Mouse (Mus musculus) liver, postnatal 0 days (tissue): ENCODE results near the gene Cstf2t. TPM values are rescaled to one million over a fixed set of nuclear protein-coding genes. Genes with fewer than 3 reads are reported as not detected.

ENCODE experiments used
- ATAC-seq: fragments of 200-750 bp; cut with Nextera tagmentation; 2 replicates; pipeline ENCODE4 v1.8.0; 2017; ENCODE audit warnings: mild to moderate bottlenecking, moderate library complexity
- DNase-seq: peaks from one replicate; pipeline ENCODE4 v3.0.0-alpha.2; 2016
- H3K27ac ChIP-seq: fragments of 300-500 bp; sonication (generic); 2 replicates; pipeline ENCODE4 v1.5.1; 2014; ENCODE audit warnings: antibody characterized with exemption, moderate library complexity, mild to moderate bottlenecking, low read depth
- H3K27me3 ChIP-seq: fragments of 300-500 bp; sonication (generic); 2 replicates; pipeline ENCODE4 v1.6.1; 2014; ENCODE audit warnings: low read length, control low read depth, mixed read lengths; ENCODE audit not compliant: insufficient read depth
- H3K36me3 ChIP-seq: fragments of 300-500 bp; sonication (generic); replicated peaks from 2 replicates; pipeline ENCODE4 v1.6.1; 2014; ENCODE audit warnings: mild to moderate bottlenecking, control low read depth, low read length, moderate library complexity, mixed read lengths; ENCODE audit not compliant: insufficient read depth
- H3K4me1 ChIP-seq: fragments of 300-500 bp; sonication (generic); 2 replicates; pipeline ENCODE4 v1.6.1; 2014; ENCODE audit warnings: antibody characterized with exemption, mild to moderate bottlenecking, control low read depth; ENCODE audit not compliant: insufficient read depth
- H3K4me2 ChIP-seq: fragments of 300-500 bp; sonication (generic); 2 replicates; pipeline ENCODE4 v1.6.1; 2014; ENCODE audit warnings: low read depth, mild to moderate bottlenecking, low read length, moderate library complexity, mixed read lengths
- H3K4me3 ChIP-seq: fragments of 300-500 bp; sonication (generic); 2 replicates; pipeline ENCODE4 v1.5.1; 2014; ENCODE audit warnings: low read depth, low read length
- H3K9ac ChIP-seq: fragments of 300-500 bp; sonication (generic); replicated peaks from 2 replicates; pipeline ENCODE4 v1.6.1; 2014; ENCODE audit warnings: mild to moderate bottlenecking, moderate library complexity
- H3K9me3 ChIP-seq: fragments of 300-500 bp; sonication (generic); 2 replicates; pipeline ENCODE4 v1.6.1; 2016; ENCODE audit warnings: mild to moderate bottlenecking, control low read depth, low read length, mixed read lengths
- CTCF ChIP-seq: sonication (generic); IDR thresholded peaks from 2 replicates; pipeline ENCODE4 v1.5.1; 2016; ENCODE audit warnings: antibody characterized with exemption, low read depth
- EP300 ChIP-seq: IDR thresholded peaks from 2 replicates; pipeline ENCODE4 v1.6.1; 2016; ENCODE audit warnings: antibody characterized with exemption, low read depth, mild to moderate bottlenecking
- WGBS: fragments of 180-500 bp; shearing (Covaris S2); extraction: QIAGEN DNeasy Blood & Tissue Kit; methylation state at CpG from one replicate; pipeline ENCODE4 v1.1.7; 2014; ENCODE audit not compliant: insufficient replicate concordance; 5-methylcytosine and 5-hydroxymethylcytosine counted together
- polyA plus RNA-seq: library from polyadenylated mRNA; unstranded; fragments of >200 nt; fragmentation: Nextera tagmentation; extraction: Ambion mirVana; gene quantifications from 2 replicates; pipeline ENCODE4 v1.2.1, GENCODE M21; 2015

Gene Cstf2t
- 9.9 and 10.2 TPM in 2 replicates for polyA plus RNA-seq

DNA sequence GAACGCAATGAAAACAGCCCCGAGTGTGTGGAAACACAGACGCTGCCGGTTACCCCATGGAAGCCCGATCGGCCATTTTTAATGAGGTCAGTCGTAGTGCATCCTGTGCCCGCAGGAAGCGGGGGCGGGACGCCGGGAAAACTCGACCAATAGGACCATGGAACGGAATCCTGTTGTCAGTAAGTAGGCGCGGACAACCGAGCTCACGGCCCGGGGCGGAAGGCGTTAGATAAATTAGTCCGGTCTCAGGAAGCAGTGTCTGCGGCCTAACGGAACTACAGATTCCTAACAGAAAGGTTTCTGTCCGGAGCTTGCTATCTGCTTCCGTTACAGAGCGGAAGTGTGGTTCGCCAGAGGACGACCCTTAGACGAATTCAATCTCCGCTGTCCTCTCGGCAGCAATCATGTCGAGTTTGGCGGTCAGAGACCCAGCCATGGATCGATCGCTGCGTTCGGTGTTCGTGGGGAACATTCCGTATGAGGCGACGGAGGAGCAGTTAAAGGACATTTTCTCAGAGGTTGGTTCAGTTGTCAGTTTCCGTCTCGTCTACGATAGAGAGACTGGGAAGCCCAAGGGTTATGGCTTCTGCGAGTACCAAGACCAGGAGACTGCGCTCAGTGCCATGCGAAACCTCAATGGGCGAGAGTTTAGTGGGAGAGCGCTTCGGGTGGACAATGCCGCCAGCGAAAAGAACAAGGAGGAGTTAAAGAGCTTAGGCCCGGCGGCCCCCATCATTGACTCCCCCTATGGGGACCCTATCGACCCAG is at the start of gene Cstf2t:
Gene Cstf2t, plus strand, starts transcription at position 176 of the 768 bp plus-strand sequence.
- no peak for TF ChIP-seq CTCF
- TF ChIP-seq EP300: peak; percentile 69
- peaks cover 19% of the 10 kb centered on the region for H3K36me3 ChIP-seq
- no peaks in the 10 kb centered on the region for H3K9me3 ChIP-seq
- H3K4me3 ChIP-seq: peak within 1 kb of the TSS; percentile 82
- H3K27me3 ChIP-seq: no peaks in the 10 kb centered on the region
- H3K9ac ChIP-seq: peak within 1 kb of the TSS; percentile 72
- DNase-seq (peak; percentile 98), ATAC-seq (peak; percentile 100)
- peak within 1 kb of the TSS; percentile 86 for H3K27ac ChIP-seq
- H3K4me2 ChIP-seq: peak within 1 kb of the TSS; percentile 95
- 2% methylated on average over 56 of the region's 56 CpGs for WGBS
- H3K4me1 ChIP-seq: peaks cover 12% of the 10 kb centered on the region

GRCm38 (mm10) chr19:31038951-31039350 is 43.7 kb upstream of the Cstf2t start:
- TF ChIP-seq EP300: no peak
- TF ChIP-seq CTCF: no peak
- DNase-seq (no peak), ATAC-seq (no peak)
- Histone ChIP-seq H3K4me1 (no peaks in the 10 kb centered on the region), H3K9ac (no peak overlapping the region), H3K9me3 (no peaks in the 10 kb centered on the region), H3K4me2 (no peak overlapping the region), H3K4me3 (no peak overlapping the region), H3K27me3 (no peaks in the 10 kb centered on the region), H3K36me3 (no peaks in the 10 kb centered on the region), H3K27ac (no peak overlapping the region)
- 65% methylated on average over 3 of the region's 3 CpGs for WGBS

DNA sequence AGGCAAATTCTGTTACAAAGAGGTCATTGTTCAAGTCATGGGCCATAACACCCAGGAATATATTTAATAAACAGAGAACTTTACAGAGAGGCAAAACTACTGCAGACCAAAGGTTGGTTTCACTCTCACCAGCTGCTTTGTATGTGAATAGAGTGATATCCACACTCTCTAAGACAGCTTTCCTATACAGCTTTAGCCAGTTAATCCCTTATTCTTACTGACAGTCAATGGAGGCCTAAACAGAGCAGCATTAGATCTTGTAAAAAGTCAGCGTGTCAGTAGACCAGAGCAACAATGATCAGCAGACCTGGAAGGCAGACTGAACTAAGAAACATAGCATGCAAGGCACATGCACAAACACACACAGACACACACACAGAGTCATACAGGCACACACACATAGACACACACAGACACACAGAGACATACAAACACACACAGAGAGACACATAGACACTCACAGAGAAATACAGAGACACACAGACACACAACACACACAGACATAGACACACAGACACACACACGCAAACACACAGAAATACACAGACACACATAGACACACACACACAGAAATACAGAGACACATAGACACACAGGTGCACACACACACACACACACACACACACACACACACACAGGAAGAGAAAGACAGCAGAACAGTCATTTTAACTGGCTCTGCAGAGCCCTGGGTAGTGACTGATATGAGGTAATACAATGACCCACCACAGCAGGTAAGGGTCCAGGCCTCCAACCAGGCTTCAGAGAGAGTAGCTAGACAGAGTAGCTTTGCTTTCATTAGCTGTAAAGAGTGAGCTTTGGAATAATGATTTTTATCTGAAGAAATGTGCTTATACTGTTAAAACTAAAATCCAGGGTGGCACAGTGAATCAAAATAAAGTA is 41.4 kb upstream of the Cstf2t start:
- Histone ChIP-seq H3K4me2 (no peak overlapping the region), H3K9me3 (no peaks in the 10 kb centered on the region), H3K4me1 (no peaks in the 10 kb centered on the region), H3K9ac (no peak overlapping the region), H3K27ac (no peak overlapping the region), H3K4me3 (no peak overlapping the region), H3K27me3 (no peaks in the 10 kb centered on the region), H3K36me3 (no peaks in the 10 kb centered on the region)
- WGBS: 79% methylated on average over 2 of the region's 2 CpGs
- ATAC-seq (no peak), DNase-seq (no peak)
- TF ChIP-seq CTCF (no peak), EP300 (no peak)

DNA sequence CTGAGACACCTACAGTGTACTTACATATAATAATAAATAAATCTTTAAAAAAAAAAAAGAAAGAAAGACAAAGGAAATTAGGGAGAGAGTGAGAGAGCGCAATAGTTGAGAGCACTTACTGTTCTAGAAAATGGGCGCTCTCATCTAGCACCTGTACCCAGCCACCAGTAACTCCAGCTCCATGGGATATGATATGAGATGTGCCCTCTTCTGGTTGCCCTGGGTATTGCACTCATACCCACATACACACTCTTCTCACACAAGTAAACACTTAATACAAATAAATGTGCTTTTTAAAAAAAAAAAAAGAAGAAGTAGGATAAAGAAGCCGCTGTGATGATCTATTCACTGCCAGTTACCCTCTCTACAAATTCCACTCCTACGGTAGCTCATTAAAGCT is 36.0 kb upstream of the Cstf2t start:
- no peaks in the 10 kb centered on the region for H3K4me1 ChIP-seq
- no peaks in the 10 kb centered on the region for H3K27me3 ChIP-seq
- peak; percentile 18 for DNase-seq
- 90% methylated on average over 4 of the region's 4 CpGs for WGBS
- H3K4me2 ChIP-seq: no peak overlapping the region
- no peak overlapping the region for H3K27ac ChIP-seq
- H3K9me3 ChIP-seq: no peaks in the 10 kb centered on the region
- H3K4me3 ChIP-seq: no peak overlapping the region
- ATAC-seq: no peak
- H3K9ac ChIP-seq: no peak overlapping the region
- no peak for TF ChIP-seq EP300
- peak; percentile 50 for TF ChIP-seq CTCF
- no peaks in the 10 kb centered on the region for H3K36me3 ChIP-seq

DNA sequence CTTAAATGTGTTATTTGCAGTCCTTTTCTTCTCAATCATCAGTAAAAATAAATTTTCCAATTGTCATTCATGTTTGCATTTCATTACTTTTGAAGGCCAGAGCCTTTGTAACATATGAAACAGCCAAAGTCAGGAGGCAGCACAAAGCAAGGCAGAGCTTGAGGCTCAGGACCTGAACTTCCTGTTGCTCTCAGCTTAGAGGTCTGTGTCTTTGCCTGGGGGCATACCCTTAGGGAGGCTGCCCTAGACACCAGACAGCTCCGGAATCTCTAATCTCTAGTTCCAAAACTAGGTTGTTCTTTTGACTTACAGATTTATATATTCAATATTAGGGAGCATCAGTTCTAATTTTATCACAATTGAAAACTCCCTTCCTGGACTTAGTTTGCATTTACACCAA is 17.9 kb upstream of the Cstf2t start:
- H3K27ac ChIP-seq: no peak overlapping the region
- H3K27me3 ChIP-seq: no peaks in the 10 kb centered on the region
- no peak overlapping the region for H3K4me2 ChIP-seq
- H3K9ac ChIP-seq: no peak overlapping the region
- H3K36me3 ChIP-seq: no peaks in the 10 kb centered on the region
- 63% methylated on average over 1 of the region's 1 CpGs for WGBS
- ATAC-seq (no peak), DNase-seq (no peak)
- H3K4me3 ChIP-seq: no peak overlapping the region
- H3K9me3 ChIP-seq: no peaks in the 10 kb centered on the region
- no peaks in the 10 kb centered on the region for H3K4me1 ChIP-seq
- TF ChIP-seq EP300 (no peak), CTCF (no peak)

DNA sequence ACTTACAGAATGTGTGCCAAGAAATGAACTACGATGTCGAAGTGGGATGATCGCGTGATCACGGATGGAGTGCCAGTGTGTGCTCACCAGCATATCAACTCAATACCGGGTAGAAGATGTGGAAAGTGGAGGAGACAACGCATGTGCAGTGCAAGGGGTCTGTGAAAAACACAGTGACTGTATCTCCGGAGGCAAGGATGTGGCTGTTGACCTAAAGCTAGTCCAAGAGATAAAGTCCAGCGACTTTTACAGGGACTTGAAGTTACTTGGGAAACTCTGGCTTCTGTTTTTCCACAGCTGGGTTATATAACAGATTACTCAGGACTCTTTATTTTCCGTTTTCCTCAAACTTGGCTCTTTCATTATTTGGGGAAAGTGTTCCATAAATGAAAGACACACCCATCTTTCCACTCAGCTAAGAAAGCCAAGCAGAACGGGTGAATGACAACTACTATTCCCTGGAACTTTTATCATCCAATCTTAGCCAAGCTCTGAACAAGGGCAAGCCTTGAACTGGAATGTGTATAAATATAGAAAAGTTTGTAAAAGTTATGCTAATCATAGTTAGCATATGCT is 17.3 kb upstream of the Cstf2t start:
- WGBS: 73% methylated on average over 11 of the region's 11 CpGs
- H3K4me3 ChIP-seq: no peak overlapping the region
- DNase-seq: no peak
- H3K4me1 ChIP-seq: no peaks in the 10 kb centered on the region
- no peak overlapping the region for H3K4me2 ChIP-seq
- no peak for ATAC-seq
- TF ChIP-seq CTCF (no peak), EP300 (no peak)
- H3K9ac ChIP-seq: no peak overlapping the region
- H3K36me3 ChIP-seq: no peaks in the 10 kb centered on the region
- H3K9me3 ChIP-seq: no peaks in the 10 kb centered on the region
- H3K27me3 ChIP-seq: no peaks in the 10 kb centered on the region
- H3K27ac ChIP-seq: no peak overlapping the region
